Mouse (Mus musculus): Measurements from ENCODE around the gene Ap1b1.

GRCm38 (mm10) chr11:5057541-5057855 is 70.9 kb downstream of the Ap1b1 start:
- TF ChIP-seq MAFK (IDR thresholded peaks at IDR 0.05; ENCODE audit: insufficient replicate concordance, low read length) = no peak
- TF ChIP-seq TCF12 (IDR thresholded peaks at IDR 0.05; ENCODE audit: low read depth, low read length) = no peak
- no peak for TF ChIP-seq CTCF (conservative IDR thresholded peaks at IDR 0.05 in 1 of 2, IDR thresholded peaks at IDR 0.05 in 1 of 2; ENCODE audit: low read depth in 2 of 2, low read length in 2 of 2)
- no peak for TF ChIP-seq TBP (conservative IDR thresholded peaks at IDR 0.05; ENCODE audit: low read depth, low read length)
- TF ChIP-seq IRF4 (IDR thresholded peaks at IDR 0.05; ENCODE audit: low read depth, low read length) = no peak
- no peak for TF ChIP-seq E2F4 (IDR thresholded peaks at IDR 0.05; ENCODE audit: insufficient replicate concordance, low read depth, low read length)
- no peak for TF ChIP-seq POLR2A (IDR thresholded peaks at IDR 0.05; ENCODE audit: low read depth, low read length)
- TF ChIP-seq CHD1 (IDR thresholded peaks at IDR 0.05; ENCODE audit: low read depth, low read length) = no peak
- TF ChIP-seq ZNF384 (IDR thresholded peaks at IDR 0.05; ENCODE audit: low read depth, low read length) = no peak
- TF ChIP-seq POLR2AphosphoS2 (IDR thresholded peaks at IDR 0.05; ENCODE audit: low read depth, low read length) = no peak

Data from CH12.LX (cell line).